Mouse (Mus musculus) kidney, embryonic 14.5 days (tissue): Measurements from ENCODE around the gene Scgn. TPM values are rescaled to one million over a fixed set of nuclear protein-coding genes. Genes with fewer than 3 reads are reported as not detected.

Source experiments
- microRNA-seq: library from miRNA; unstranded; fragments of <30 nt; microRNA quantifications from one replicate; pipeline ENCODE4, GENCODE M21; 2016
- polyA plus RNA-seq: library from polyadenylated mRNA; unstranded; fragments of >200 nt; fragmentation: Nextera tagmentation; extraction: Ambion mirVana; gene quantifications from 2 replicates; pipeline ENCODE4 v1.2.1, GENCODE M21; 2014

Scgn gene
- polyA plus RNA-seq, 1 experiment from 2014 or later: 0.15 TPM

Small RNA genes within 50 kb of the gene (microRNA-seq; reads per million reads assigned to microRNA genes)
- not detected for gene Gm44344

Other genes starting within 250 kb of the Scgn start
- 12.7 and 18.3 TPM in 2 replicates for gene Hist1h3c, start 245.6 kb downstream of the Scgn start, polyA plus RNA-seq
- gene Hist1h2bb, start 244.5 kb downstream of the Scgn start, polyA plus RNA-seq: 2.7 and 6.8 TPM in 2 replicates
- 70.3 and 91.4 TPM in 2 replicates for gene Hist1h2ab, start 240.1 kb downstream of the Scgn start, polyA plus RNA-seq
- gene Hist1h3b, start 238.9 kb downstream of the Scgn start, polyA plus RNA-seq: 12.5 and 22.2 TPM in 2 replicates
- gene Hist1h4b, start 234.2 kb downstream of the Scgn start, polyA plus RNA-seq: 7.0 and 9.2 TPM in 2 replicates
- gene Hist1h4a, start 230.0 kb downstream of the Scgn start, polyA plus RNA-seq: 1.3 and 1.9 TPM in 2 replicates
- gene Hist1h3a, start 228.8 kb downstream of the Scgn start, polyA plus RNA-seq: 8.8 and 11.6 TPM in 2 replicates
- gene Hist1h1a, start 227.5 kb downstream of the Scgn start, polyA plus RNA-seq: 3.5 and 6.5 TPM in 2 replicates
- gene Trim38, start 221.3 kb downstream of the Scgn start, polyA plus RNA-seq: not detected in 2 replicates
- 0.07 and 0.12 TPM in 2 replicates for gene Slc17a2, start 184.2 kb downstream of the Scgn start, polyA plus RNA-seq
- 0.53 and 1.1 TPM in 2 replicates for gene Slc17a3, start 151.8 kb downstream of the Scgn start, polyA plus RNA-seq
- gene Slc17a1, start 123.5 kb downstream of the Scgn start, polyA plus RNA-seq: 0.47 and 1.6 TPM in 2 replicates
- gene Slc17a4, start 76.2 kb downstream of the Scgn start, polyA plus RNA-seq: 2.0 and 2.5 TPM in 2 replicates
- not detected in 2 replicates for gene Hist1h2ba, start 57.1 kb downstream of the Scgn start, polyA plus RNA-seq
- gene Hist1h2aa, start 56.8 kb downstream of the Scgn start, polyA plus RNA-seq: not detected in 2 replicates